Mouse (Mus musculus): ENCODE measurements around the gene Rpl37a. TPM values are rescaled to one million over a fixed set of nuclear protein-coding genes. Genes with fewer than 3 reads are reported as not detected.

Rpl37a gene
- 100 to 1,000 TPM; 603 to 734 (median 658) TPM for total RNA-seq (2022)

DNA sequence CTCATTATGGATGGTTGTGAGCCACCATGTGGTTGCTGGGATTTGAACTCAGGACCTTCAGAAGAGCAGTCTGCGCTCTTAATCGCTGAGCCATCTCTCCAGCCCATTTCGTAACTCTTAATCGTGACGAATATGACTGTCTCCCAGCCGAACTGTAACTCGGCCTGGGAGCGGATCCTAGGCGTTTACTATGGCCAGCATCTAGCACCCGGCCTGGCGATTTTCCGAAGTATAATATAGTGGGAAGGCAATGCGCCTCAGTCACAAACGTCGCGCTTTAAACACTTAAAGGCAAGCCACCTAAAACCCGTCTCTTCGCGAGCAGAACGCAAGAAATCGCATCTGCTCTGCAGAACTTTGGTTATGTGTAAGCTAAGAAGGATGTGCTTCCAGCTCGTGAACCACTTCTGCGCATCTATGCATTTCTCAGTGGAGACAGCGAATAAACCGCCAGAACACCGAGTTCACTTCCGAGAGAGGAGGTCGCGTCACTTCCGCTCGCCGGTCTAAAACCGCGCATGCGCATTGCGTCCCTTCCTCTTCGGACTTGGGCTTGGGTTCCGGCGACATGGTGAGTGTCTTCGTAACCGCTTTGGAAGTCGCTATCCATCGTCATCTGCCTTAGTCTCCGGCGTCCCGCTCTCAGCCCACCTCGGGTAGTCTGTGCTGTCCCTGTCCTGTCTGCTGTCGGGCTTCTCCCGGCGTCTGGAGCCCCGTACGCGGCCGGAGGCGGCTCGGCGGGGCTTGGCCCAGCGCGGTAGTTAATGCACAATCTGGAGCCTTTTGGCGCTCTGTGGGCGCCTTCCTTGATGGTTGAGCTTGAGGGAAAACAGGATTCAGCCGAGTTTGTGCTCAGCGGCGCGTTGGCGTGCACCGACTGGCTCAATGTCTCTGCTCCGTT is at the start of gene Rpl37a:
Gene Rpl37a (plus strand): TSS at position 538 of the 901 bp plus-strand sequence.
- DNase-seq (ENCODE audit: low spot score in 2 of 2), result peak; percentile 95 to 96

DNA sequence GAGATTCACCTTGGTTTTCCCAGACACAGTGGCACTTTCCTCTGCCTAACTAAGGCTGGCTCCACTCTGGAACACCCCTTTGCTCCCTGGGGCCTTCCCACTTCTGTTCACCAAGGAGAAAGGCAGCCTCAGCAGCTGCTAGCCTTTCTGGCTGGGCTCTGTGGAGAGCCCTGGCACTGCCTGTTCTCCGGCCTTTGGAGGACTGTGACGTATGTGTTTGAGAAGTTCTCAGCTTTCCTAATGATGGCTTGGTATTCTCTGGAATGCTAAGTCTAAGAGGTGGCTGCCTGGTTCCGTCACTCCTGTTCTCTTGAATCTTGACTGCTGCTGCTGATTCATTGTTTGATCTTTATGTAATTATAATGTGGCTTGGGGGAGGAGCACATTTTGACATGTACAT is 38.0 kb upstream of the Rpl37a start:
- DNase-seq (ENCODE audit: low spot score in 2 of 2), result no peak

DNA sequence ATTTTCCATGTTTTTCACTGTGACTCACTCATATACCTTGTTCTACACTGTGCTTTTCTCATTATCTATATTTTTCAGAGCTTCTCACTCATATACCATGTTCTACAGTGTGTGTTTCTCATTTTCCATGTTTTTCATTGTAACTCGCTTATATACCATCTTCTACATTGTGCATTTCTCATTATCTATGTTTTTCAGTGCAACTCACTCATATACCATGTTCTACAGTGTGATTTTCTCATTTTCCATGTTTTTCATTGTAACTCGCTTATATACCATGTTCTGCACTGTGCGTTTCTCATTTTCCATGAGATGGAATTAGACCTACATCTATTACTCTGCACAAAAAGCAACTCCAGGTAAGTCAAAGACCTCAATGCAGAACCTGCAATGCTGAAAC is 14.8 kb upstream of the Rpl37a start:
- no peak for DNase-seq (ENCODE audit: low spot score in 2 of 2)

DNA sequence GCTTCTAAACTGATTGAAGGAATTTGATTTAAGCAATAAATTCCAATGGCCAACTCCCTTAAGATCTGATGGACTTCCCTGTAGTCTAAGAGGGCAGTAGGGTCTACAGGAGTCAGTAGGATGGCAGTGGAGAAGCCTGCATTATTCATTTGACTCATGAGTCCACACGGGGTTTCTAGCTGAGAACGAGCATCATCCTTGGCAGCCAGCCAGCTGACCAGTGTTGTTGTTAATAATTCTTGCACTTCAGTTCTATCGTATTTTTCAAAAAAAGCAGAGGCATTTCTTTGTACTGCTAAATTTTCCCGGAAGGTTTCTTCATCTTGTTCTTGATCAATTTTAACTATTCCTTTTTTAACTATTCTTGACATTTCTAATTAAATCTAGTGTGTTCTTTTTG is 12.4 kb upstream of the Rpl37a start:
- no peak for DNase-seq (ENCODE audit: low spot score in 2 of 2)

DNA sequence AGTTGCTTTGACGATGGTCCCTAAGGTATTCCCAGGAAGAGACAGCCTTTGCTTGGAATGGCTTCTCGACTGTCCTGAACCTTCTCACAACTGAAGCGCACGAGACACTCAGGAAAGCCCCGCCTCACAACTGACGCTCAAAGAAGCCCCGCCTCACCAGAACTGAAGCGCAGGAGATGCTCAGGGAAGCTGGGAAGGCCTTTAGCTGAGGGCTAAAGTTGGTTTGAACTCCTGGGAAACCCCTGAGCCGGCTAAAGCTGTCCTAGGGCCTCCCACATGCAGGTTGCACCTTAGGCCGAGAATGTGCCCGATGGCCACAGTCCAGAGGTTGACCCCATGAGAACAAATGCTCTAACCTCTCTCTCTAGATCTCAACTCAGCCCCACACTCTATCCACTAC is 10.6 kb upstream of the Rpl37a start, which contains the start of gene Ankar:
Gene Ankar (minus strand): TSS at position 101 of the 400 bp plus-strand sequence.
- DNase-seq (ENCODE audit: low spot score in 2 of 2), result no peak

DNA sequence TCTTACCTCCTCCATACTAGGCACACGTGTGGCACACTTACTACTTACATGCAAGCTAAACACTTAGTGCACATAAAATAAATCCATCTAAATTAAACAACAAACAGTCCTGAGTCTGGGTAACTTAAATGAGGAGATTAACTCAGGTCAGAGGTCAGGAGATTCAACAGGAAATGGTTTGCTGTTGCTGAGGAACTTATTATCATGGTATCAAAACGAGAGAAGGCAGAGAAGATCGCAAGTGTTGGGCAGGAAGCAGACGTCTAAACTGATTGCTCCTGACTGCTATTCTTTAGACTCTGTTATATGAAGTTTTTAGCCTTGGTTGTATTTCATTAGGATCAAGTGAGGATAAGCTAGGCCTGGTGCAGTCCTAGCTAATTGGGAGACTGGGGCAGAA is 3.6 kb upstream of the Rpl37a start:
- no peak for DNase-seq (ENCODE audit: low spot score in 2 of 2)

DNA sequence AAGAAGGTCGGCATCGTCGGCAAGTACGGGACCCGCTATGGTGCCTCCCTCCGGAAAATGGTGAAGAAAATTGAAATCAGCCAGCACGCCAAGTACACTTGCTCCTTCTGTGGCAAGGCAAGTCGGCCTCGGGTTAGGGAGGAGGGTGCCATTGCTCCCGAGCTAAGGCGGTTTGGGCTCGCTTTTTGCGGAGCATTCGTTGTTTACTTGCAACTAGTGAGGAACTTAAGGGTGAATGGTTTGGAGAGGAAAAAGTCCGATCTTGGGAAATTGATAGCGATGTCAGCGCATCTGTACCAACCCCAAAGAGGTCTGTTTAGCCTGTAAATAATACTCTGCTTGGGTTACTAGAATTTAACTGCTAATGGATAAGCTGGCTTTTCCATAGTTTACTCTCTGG is 594 bp downstream of the Rpl37a start:
- no peak for DNase-seq (ENCODE audit: low spot score in 2 of 2)

DNA sequence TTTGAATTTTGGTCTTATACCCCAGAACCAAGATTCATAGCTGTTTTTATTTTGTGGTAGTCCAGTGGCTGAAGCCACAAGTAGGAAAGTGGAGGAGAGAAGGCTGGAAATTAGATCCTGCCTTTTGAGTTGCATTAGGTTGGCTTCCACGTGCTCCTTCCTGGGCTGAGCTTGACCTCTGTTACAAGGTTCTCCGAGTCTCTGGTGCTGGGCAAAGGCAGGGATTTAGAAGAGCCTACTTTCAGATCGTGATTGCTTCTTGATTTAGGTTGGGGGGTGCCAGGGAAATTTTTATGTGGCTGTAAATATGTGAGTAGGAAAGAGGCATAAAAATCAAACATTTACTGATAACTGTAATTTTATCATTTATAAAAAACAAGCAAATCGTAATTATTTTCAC is 3.5 kb downstream of the Rpl37a start:
- DNase-seq (ENCODE audit: low spot score in 2 of 2), result no peak

DNA sequence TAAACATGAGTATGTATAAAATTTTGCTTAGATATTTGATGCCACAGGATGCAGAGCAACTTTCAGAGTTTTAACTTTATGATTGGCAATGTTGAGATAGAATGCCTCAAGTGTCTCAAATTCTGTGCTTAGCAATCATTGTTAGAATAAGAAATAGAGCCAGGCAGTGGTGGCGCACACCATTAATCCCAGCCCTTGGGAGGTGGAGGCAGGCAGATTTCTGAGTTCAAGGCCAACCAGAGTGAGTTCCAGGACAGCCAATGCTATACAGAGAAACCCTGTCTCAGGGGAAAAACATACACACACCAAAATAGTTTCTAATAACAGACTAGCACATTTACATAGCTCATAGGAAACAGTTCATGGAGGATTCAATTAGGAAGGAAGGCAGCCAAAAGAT is 4.0 kb downstream of the Rpl37a start:
- DNase-seq (ENCODE audit: low spot score in 2 of 2), result no peak

DNA sequence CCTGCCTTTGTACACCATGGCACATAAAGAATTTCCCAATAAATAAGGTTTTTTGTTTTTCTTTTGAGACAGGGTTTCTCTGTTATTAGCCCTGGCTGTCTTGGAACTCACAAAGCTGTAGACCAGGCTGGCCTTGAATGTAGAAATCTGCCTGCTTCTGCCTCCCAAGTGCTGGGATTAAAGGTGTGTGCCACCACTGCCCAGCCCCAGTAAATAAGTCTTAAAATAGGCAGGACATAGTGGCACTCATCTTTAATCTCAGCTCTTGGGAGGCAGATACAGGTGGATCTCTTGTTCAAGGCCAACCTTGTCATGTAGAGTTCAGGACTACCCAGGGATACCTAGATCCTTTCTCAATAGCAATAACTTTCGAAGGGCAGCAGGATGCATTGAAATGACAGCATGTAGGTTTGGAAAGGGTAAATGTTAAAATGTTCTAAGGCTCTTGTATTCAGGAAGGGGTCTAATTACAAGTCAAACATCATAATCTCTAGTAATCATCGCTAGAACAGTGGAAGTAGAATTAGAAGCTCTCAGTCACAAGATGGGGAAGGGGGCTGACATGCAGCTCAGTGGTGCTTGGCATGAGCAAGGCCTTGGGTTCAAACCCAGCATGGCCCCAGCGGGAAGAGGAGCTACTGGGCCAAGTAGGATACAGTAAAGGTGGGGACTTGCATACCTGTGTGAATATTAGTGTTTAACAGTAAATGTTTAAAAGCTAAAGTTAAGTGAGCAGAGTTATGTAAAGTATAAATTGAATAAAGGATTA is 4.7 kb downstream of the Rpl37a start:
- no peak for DNase-seq (ENCODE audit: low spot score in 2 of 2)

DNA sequence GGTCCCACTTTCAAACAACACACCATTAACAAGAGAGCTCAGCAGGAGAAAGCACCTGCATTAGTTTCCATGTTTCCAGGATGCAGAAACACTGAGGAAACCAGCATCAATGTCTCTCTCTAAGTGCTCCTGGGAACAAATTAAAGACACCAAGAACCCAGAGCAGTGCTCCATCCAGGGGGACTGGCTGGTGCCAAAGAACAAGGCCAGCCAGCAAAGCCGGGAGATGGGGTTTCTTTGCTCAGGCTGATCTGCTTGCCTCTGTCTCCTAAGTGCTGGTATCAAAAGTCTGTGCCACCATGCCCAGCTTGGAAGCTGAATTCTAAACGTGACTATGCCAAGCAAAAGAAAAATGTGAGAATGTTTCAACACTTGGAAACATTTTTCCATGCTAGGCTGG is 5.3 kb downstream of the Rpl37a start:
- DNase-seq (ENCODE audit: low spot score in 2 of 2), result no peak

DNA sequence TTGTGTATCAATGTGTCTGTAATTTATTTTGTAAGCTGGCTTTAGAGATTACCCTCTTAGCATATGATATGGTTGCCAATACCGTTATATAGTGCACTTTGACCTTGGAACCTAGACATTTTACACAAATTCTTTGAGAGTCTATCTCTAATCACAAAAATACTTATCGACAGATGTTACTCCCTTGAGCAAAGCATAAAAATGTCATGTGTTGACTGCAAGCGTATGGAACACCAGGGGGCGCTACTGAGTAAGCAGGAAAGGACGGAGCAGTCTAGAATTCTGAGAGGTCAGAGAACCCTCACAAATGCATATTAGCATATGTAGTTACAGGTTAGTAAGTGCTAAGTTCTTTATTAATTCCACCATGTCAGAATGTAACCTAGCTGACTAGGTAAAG is 5.8 kb downstream of the Rpl37a start:
- DNase-seq (ENCODE audit: low spot score in 2 of 2), result peak; percentile 30 to 67

DNA sequence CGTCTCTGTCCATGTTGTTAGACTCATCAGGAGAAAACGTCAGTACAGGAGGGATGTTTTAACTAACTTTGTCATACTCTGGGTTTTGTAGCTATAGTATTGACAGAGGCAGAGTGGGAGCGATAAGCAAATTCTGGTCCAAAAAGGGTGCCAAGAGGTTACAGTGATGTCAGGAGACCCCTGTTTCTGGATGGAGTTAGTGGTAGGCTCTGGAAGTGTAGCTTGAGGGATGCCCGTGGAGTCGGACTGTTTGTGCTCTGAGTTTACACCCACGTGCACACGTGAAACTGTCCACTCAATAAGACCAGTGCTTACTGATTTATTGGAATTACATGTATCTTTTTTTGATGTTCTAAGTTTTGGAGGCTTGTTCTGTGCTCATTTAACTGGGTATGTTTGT is 6.5 kb downstream of the Rpl37a start:
- DNase-seq (ENCODE audit: low spot score in 2 of 2), result no peak

DNA sequence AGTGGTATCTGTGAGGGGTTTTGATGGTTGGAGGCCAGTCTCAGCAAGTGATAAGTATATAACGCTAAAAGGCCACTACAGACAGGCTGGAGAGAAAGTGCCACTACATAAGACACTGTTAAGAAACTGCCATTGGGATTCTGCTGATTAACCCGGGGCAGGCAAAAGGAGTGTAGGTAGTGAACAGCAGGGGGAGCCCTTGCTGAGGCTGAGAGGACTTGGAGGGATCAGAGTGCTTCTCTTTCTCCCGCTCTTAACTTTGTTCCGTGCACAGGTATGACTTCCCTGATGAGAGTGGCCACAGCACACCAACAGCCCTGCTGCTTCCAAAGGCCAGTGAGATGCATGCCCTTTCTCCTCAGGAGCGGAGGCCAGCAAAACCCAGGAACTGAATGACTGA is 7.8 kb downstream of the Rpl37a start:
- peak in 1 of 2 experiments; percentile 39 for DNase-seq (ENCODE audit: low spot score in 2 of 2)

DNA sequence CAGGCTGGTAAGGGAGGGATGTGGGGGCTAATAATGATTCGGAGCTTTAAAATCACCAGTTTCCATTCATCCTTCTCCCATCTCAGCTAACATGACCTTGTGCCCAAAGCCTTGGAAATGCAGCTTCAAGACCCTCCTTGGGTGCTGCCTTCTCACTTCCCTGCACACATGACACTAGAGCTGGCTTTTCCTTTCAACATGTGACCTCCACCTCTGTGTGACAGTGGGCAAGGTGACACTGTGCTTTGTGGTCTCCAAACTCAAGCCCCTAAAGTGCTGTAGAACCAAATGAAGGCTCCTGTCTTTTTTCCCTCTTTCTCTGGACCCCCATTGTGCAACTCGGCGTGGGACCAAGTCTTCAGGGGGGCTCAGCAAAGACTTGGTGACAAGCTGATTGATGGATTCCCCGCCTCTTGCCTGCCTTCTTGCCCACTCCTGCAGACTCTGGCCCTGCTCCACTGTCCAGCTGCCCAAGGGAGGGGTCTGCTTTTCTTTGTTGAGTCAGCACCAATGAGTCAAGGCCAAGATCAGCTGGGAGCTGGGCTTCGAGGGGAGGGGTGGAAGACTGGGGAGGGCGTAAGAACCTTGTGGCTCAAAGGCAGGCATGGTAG is 9.1 kb downstream of the Rpl37a start:
- DNase-seq (ENCODE audit: low spot score in 2 of 2), result no peak

DNA sequence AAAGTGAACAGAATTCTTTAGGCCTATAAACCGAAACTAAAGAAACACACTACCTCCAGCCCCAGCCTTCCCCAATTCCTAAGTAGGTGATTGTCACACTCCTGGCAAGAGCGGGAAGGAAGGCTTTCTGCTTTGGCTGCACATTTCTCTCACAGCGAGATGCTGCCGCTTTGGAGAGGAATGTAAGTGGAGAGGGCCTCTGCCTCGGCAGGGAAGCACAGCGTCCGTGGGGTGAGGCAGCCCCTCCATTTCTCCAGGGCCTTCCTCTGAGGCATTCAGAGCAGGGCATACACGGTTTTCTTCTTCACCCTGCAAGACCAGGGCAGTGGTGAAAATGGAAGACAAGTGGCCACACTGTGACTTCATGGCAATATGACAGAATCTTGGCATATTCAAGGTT is 11.6 kb downstream of the Rpl37a start:
- DNase-seq (ENCODE audit: low spot score in 2 of 2), result no peak

DNA sequence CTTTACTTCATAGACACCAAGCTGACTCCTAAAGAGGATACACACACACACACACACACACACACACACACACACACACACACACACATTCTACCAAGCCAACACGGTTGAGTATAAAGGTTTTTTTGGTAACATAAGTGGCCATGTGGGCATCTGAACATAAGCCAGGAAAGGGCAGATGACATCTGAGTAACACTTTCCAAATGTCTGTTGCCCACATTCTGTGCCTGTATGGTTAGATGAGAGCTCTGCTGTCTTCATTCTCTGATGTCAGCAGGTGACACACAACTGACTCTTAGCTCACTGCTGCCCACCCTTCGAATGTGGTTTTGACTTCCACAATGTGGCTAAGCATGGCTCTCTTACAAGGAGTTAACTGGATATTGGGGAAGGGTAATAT is 13.3 kb downstream of the Rpl37a start:
- no peak for DNase-seq (ENCODE audit: low spot score in 2 of 2)

DNA sequence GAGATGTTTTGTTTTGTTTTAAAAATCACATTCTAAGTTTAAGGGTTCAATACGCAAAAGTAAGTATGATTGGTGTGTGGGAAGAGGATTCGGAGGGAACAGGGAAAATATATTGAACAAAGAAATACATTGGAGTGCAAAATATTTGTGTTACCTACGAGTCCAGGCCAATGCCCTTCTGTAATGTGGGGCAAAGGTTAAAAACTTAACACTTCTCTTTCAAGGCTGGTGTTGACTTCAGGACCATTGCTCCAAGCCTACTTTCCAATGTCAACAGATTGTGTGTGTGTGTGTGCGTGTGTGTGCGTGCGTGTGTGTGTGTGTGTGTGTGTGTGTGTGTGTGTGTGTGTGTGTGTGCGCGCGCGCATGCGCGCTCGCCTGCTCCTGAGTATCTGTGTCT is 14.9 kb downstream of the Rpl37a start:
- DNase-seq (ENCODE audit: low spot score in 2 of 2), result no peak

DNA sequence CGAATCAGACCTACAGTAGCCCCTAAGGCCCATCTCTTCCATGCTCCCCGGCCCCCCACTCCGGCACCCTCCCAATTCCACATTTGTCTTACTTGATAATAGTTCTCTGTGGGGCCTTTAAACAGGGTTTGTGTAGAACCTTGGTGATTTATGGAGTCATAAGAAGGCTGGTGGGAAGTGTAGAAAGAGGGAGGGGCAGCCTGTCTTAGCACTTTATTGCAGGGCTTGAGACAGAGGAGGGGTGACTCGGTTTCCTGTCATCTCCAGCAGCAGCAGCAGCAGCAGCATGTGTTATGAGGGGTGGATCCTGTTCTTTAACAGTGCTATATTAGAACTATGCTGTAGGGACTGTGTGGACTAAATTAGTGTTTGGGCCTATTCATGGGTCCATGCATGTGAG is 17.7 kb downstream of the Rpl37a start:
- no peak for DNase-seq (ENCODE audit: low spot score in 2 of 2)

DNA sequence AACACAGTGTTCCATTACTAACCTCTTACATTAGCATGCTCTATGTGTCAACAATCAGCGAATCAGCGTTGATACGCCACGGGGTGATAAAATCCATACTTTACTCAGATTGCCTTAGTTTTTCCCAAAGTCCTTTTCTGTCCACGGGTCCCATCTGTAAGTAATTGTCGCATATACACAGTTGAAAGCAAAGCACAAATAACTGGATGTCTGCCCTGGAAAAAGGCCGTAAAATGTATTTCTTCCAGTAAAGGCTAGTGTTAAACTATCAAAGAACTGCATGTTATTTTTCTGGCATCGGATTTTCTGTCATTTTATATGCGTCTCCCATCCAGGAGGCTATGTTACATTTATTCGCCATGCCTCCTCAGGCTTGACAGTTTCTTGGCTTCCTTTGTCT is 19.0 kb downstream of the Rpl37a start:
- no peak for DNase-seq (ENCODE audit: low spot score in 2 of 2)

DNA sequence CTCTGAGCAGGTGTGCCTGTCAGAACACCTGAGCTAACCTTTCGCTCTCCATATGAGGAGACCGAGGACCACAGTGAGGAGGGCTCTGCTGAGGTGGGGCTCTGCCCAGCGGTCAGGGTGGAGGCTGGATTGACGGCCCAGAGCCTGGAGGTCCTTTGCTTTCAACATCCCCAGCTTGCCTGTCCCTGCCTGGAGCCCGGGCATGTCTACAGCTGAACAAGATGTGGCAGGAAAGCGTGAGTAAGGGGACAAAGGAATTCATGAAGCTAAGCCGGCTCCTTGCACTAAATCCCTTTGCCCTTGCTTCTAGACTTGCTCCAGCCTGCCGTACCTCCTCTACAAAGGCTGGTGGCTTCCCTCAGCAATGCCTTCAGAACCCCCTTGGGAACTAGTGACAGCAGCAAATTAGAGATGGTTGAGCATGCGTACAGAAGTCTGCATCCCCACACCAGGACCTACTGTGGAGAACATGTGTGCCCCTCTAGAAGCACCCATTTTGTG is 22.2 kb downstream of the Rpl37a start:
- DNase-seq (ENCODE audit: low spot score in 2 of 2), result no peak

Data from layer of hippocampus, adult 8-10 months (tissue).